Mouse (Mus musculus): Measurements from ENCODE around the gene Shkbp1. TPM values are rescaled to one million over a fixed set of nuclear protein-coding genes. Genes with fewer than 3 reads are reported as not detected.

The Shkbp1 gene
- polyA plus RNA-seq, 1 experiment, result 44.5 TPM

DNA sequence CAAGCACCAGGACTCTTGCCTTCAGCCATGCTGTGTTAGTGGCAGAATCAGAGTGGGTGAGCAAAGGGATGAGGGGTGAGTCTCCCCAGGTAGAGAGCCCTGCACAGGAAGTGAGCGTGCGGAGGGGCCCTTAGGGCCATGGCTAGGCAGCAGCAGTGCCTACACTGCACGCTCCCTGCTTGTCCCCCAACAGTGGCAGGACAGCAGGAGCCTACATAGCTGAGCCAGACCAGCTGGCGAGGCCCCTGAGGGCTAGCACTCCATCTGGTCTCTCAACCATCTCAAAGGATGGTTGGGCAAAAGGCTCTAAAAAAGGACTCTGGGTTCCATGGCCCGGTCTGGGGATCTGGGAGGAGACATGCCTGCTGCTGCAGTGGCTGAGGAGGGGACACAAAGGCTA, 28.3 kb upstream of the Shkbp1 start:
- Histone ChIP-seq H3K36me3 (ENCODE audit: control insufficient read depth, insufficient read depth, low read length, poor library complexity, severe bottlenecking) (no peaks in the 10 kb centered on the region), H3K9me3 (replicated peaks; ENCODE audit: control insufficient read depth, insufficient read depth, low read length, poor library complexity, severe bottlenecking) (no peaks in the 10 kb centered on the region), H3K9ac (ENCODE audit: low read depth, poor library complexity, severe bottlenecking) (peak overlapping the region; percentile 41), H3K27ac (ENCODE audit: insufficient read depth, low read length) (peak overlapping the region; percentile 82), H3K4me1 (ENCODE audit: control insufficient read depth, insufficient read depth, low read length) (peaks cover 5% of the 10 kb centered on the region), H3K27me3 (ENCODE audit: control insufficient read depth, insufficient read depth, low read length, poor library complexity, severe bottlenecking) (no peaks in the 10 kb centered on the region), H3K4me3 (ENCODE audit: low read depth, low read length) (no peak overlapping the region)
- TF ChIP-seq POLR2A (IDR thresholded peaks at IDR 0.05; ENCODE audit: insufficient read depth, low read length), result no peak
- no peak for TF ChIP-seq EP300 (IDR thresholded peaks at IDR 0.05; ENCODE audit: insufficient read depth, low read depth, low read length)

DNA sequence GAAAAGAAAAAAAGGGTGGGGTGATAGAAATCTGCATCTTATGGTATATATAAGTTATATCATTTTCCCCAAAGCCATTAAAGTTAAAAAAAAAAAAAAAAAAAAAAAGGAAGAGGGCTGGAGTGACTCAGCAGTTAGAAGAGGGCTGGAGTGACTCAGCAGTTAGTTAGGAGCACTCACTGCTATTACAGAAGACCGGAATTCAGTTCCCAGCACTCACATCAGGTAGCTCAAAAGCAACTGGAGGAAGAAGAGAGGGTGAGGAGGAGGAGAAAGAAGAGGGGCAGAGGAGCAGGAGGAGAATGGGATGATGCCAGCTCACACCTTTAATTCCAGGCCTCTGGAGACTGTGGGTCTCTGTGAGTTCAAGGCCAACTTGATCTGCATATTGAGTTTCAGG, 27.4 kb upstream of the Shkbp1 start:
- Histone ChIP-seq H3K9ac (ENCODE audit: low read depth, poor library complexity, severe bottlenecking) (no peak overlapping the region), H3K4me3 (ENCODE audit: low read depth, low read length) (no peak overlapping the region), H3K36me3 (ENCODE audit: control insufficient read depth, insufficient read depth, low read length, poor library complexity, severe bottlenecking) (no peaks in the 10 kb centered on the region), H3K27me3 (ENCODE audit: control insufficient read depth, insufficient read depth, low read length, poor library complexity, severe bottlenecking) (no peaks in the 10 kb centered on the region), H3K9me3 (replicated peaks; ENCODE audit: control insufficient read depth, insufficient read depth, low read length, poor library complexity, severe bottlenecking) (no peaks in the 10 kb centered on the region), H3K4me1 (ENCODE audit: control insufficient read depth, insufficient read depth, low read length) (peaks cover 5% of the 10 kb centered on the region), H3K27ac (ENCODE audit: insufficient read depth, low read length) (peak overlapping the region; percentile 82)
- no peak for TF ChIP-seq POLR2A (IDR thresholded peaks at IDR 0.05; ENCODE audit: insufficient read depth, low read length)
- TF ChIP-seq EP300 (IDR thresholded peaks at IDR 0.05; ENCODE audit: insufficient read depth, low read depth, low read length), result no peak
- TF ChIP-seq CTCF (IDR thresholded peaks at IDR 0.05; ENCODE audit: low read depth, low read length), result no peak

DNA sequence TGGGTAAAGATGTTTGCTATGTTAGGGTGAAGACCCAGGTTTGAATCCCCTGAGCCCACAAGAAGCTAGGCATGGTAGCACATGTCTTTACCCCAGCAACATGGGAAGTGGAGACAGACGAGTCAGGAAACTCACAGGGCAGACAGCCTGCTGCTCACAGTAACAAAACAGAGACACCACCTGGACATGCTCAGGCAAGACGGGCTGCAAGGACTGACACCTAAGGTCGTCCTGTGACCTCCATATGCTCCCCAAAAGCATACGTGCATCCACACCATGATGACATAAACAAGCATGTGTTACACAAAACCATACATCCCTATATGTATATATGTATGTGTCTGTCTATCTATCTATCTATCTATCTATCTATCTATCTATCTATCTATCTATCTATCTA, 25.7 kb upstream of the Shkbp1 start:
- Histone ChIP-seq H3K27me3 (ENCODE audit: control insufficient read depth, insufficient read depth, low read length, poor library complexity, severe bottlenecking) (no peaks in the 10 kb centered on the region), H3K9ac (ENCODE audit: low read depth, poor library complexity, severe bottlenecking) (peak overlapping the region; percentile 36), H3K4me1 (ENCODE audit: control insufficient read depth, insufficient read depth, low read length) (peaks cover 5% of the 10 kb centered on the region), H3K9me3 (replicated peaks; ENCODE audit: control insufficient read depth, insufficient read depth, low read length, poor library complexity, severe bottlenecking) (no peaks in the 10 kb centered on the region), H3K4me3 (ENCODE audit: low read depth, low read length) (no peak overlapping the region), H3K27ac (ENCODE audit: insufficient read depth, low read length) (peak overlapping the region; percentile 92), H3K36me3 (ENCODE audit: control insufficient read depth, insufficient read depth, low read length, poor library complexity, severe bottlenecking) (no peaks in the 10 kb centered on the region)
- TF ChIP-seq CTCF (IDR thresholded peaks at IDR 0.05; ENCODE audit: low read depth, low read length) (no peak), EP300 (IDR thresholded peaks at IDR 0.05; ENCODE audit: insufficient read depth, low read depth, low read length) (peak; percentile 93)

DNA sequence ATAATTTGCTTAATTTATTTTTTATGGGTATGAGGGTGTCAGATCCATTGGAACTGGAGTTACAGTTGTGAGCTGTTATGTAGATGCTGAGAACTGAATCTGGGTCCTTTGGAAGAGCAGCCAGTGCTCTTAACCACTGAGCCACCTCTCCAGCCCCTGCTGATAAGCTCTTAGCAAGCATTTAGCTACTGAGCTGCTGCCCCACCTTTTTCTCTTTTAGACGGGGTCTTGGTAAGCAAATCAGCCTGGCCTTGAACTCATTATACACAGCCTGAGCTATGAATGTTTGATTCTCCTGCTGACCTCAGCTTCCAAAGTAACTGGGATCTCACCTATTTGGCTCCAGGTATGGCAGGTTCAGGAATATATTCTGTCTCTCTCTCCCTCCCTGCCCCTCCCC, 25.2 kb upstream of the Shkbp1 start:
- no peaks in the 10 kb centered on the region for H3K9me3 ChIP-seq (replicated peaks; ENCODE audit: control insufficient read depth, insufficient read depth, low read length, poor library complexity, severe bottlenecking)
- no peaks in the 10 kb centered on the region for H3K36me3 ChIP-seq (ENCODE audit: control insufficient read depth, insufficient read depth, low read length, poor library complexity, severe bottlenecking)
- H3K27ac ChIP-seq (ENCODE audit: insufficient read depth, low read length), result peak overlapping the region; percentile 92
- peak overlapping the region; percentile 36 for H3K9ac ChIP-seq (ENCODE audit: low read depth, poor library complexity, severe bottlenecking)
- no peaks in the 10 kb centered on the region for H3K27me3 ChIP-seq (ENCODE audit: control insufficient read depth, insufficient read depth, low read length, poor library complexity, severe bottlenecking)
- H3K4me3 ChIP-seq (ENCODE audit: low read depth, low read length), result no peak overlapping the region
- H3K4me1 ChIP-seq (ENCODE audit: control insufficient read depth, insufficient read depth, low read length), result peaks cover 5% of the 10 kb centered on the region
- no peak for TF ChIP-seq CTCF (IDR thresholded peaks at IDR 0.05; ENCODE audit: low read depth, low read length)
- TF ChIP-seq POLR2A (IDR thresholded peaks at IDR 0.05; ENCODE audit: insufficient read depth, low read length), result no peak
- 0 out of 2 replicates have a peak, but pooled peaks have one; percentile 6 for TF ChIP-seq EP300 (IDR thresholded peaks at IDR 0.05; ENCODE audit: insufficient read depth, low read depth, low read length)

DNA sequence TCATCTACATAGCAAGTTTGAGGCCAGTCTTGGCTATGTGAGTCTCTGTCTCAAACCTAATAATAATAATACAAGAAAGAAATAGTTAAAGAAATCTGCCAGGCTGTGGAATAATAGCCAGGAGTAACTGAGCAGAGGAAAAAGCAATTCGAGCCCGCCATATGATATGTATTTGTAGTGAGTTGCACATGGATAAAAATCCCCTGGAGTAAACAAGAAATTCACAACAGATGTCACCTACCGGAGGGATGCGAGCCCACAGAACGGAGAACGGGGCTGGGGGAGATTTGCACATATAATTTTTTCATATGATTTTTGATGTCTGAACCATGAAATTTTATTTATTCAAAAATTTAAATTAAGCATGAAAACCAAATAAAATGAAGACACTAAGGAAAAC, 24.0 kb upstream of the Shkbp1 start:
- TF ChIP-seq EP300 (IDR thresholded peaks at IDR 0.05; ENCODE audit: insufficient read depth, low read depth, low read length), result no peak
- no peak for TF ChIP-seq POLR2A (IDR thresholded peaks at IDR 0.05; ENCODE audit: insufficient read depth, low read length)
- TF ChIP-seq CTCF (IDR thresholded peaks at IDR 0.05; ENCODE audit: low read depth, low read length), result no peak
- no peak overlapping the region for H3K4me3 ChIP-seq (ENCODE audit: low read depth, low read length)

DNA sequence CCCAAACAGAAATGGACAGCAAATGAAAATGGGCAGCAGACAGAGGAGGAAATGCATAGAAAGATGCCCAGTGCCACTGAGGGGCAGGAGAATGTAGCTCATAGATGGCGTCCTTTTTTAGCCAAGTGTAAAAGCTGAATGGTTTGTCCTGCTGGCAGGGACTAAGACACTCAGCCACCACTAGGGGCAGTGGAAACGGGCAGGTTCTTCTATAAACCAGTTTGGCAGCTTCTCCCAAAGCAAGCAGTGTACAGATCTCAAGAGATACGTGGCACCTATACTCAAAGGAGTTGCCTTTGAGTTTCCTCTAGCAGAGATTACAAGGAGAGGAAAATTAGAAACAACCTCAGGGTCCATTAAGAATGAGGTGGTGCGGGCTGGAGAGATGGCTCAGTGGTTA, 22.6 kb upstream of the Shkbp1 start:
- no peaks in the 10 kb centered on the region; the same call in 1 of the 2 replicates for H3K9me3 ChIP-seq (replicated peaks; ENCODE audit: control insufficient read depth, insufficient read depth, low read length, poor library complexity, severe bottlenecking)
- no peak overlapping the region for H3K4me3 ChIP-seq (ENCODE audit: low read depth, low read length)
- H3K27me3 ChIP-seq (ENCODE audit: control insufficient read depth, insufficient read depth, low read length, poor library complexity, severe bottlenecking), result no peaks in the 10 kb centered on the region
- peaks cover 3% of the 10 kb centered on the region for H3K4me1 ChIP-seq (ENCODE audit: control insufficient read depth, insufficient read depth, low read length)
- no peak overlapping the region for H3K9ac ChIP-seq (ENCODE audit: low read depth, poor library complexity, severe bottlenecking)
- H3K27ac ChIP-seq (ENCODE audit: insufficient read depth, low read length), result no peak overlapping the region
- no peaks in the 10 kb centered on the region for H3K36me3 ChIP-seq (ENCODE audit: control insufficient read depth, insufficient read depth, low read length, poor library complexity, severe bottlenecking)
- TF ChIP-seq POLR2A (IDR thresholded peaks at IDR 0.05; ENCODE audit: insufficient read depth, low read length) (no peak), CTCF (IDR thresholded peaks at IDR 0.05; ENCODE audit: low read depth, low read length) (peak; percentile 55), EP300 (IDR thresholded peaks at IDR 0.05; ENCODE audit: insufficient read depth, low read depth, low read length) (no peak)

More for the DNA sequence above, 24.0 kb upstream of the Shkbp1 start:
- peaks cover 5% of the 10 kb centered on the region for H3K4me1 ChIP-seq (ENCODE audit: control insufficient read depth, insufficient read depth, low read length)
- H3K27ac ChIP-seq (ENCODE audit: insufficient read depth, low read length), result no peak overlapping the region
- no peak overlapping the region for H3K9ac ChIP-seq (ENCODE audit: low read depth, poor library complexity, severe bottlenecking)
- no peaks in the 10 kb centered on the region for H3K36me3 ChIP-seq (ENCODE audit: control insufficient read depth, insufficient read depth, low read length, poor library complexity, severe bottlenecking)
- H3K27me3 ChIP-seq (ENCODE audit: control insufficient read depth, insufficient read depth, low read length, poor library complexity, severe bottlenecking), result no peaks in the 10 kb centered on the region
- H3K9me3 ChIP-seq (replicated peaks; ENCODE audit: control insufficient read depth, insufficient read depth, low read length, poor library complexity, severe bottlenecking), result no peaks in the 10 kb centered on the region

All from ES-Bruce4 (cell line).